Mouse (Mus musculus): ENCODE data around the gene Jak3.

Jak3 gene

GRCm38 (mm10) chr8:71676020-71676741 is at the start of gene Jak3:
TSS of gene Jak3 (plus strand) at chr8:71676296.
- peak; percentile 52 to 53 for DNase-seq

DNA sequence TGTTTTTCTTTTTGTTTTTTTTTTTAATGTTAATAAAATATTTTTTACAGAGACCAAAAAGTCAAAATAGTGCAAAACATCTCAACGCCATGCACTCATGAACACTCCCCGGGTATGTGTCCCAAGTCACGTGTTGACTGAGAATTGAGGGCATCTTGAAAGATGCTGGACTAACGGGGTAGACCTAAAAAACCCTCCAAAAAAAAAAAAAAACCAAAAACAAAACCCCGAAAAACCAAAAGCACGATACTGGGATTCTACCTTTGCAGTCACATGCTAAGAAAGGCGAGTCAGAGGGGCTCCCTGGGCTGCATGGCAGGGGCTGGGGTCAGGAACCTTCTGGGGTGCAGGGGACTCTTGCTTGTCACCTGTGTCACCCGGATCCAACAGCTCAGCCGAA is 49.3 kb upstream of the Jak3 start:
- no peak for DNase-seq

GRCm38 (mm10) chr8:71627265-71628099 is 48.6 kb upstream of the Jak3 start:
- peak in 1 of 2 experiments; percentile 52 for DNase-seq

- no peak for DNase-seq
Measured at GRCm38 (mm10) chr8:71628396-71629095, 47.5 kb upstream of the Jak3 start.

DNA sequence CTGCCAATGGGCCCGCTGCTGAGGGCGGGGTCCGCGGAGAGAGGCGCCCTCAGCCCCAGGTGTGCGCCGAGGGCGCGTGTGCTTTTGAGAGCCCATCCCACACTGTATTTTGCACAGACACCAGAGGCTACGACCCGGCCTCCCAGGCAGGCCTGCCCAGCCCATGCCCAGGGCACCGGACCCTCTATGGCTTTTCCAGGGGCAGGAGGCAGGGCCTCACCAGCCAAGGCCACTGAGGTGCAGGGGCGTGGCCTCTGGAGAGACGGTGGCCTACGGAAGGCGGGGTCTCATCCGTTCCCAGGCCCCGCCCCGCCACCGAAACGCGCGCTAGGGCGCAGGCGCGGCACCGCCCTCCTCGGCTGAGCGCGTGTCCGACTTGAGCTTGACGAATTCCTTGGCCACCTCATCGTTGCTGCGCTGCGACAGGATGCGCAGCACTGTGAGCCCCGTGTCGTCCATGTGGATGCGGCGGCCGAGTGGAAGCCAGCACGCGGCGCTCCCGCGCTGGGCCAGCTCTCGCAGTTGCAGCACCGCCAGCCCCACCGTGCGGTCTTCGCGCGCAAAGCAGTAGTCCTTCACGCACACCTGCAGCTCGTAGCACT is 46.9 kb upstream of the Jak3 start:
- peak; percentile 93 to 95 for DNase-seq

- peak; percentile 63 to 66 for DNase-seq
Measured at GRCm38 (mm10) chr8:71629781-71630212, 46.3 kb upstream of the Jak3 start.

DNA sequence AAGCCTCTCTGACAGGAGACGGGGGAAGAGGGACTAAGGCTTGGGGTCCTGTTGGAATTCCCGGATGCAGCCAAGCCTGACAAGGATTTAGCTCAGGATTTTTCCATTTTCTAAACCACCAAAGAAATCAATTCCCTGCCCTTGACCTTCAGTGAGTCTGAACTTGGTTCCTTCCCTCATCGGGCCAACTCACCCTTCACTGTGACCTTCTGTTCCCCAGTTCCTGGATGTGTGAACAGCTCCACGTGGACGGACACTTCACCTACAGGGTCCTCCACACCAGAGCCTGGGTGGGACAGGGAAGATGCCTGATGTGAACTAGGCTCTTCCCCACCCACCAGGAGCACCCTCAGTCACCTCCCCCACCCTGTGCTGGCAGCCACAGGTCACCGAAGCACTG is 45.3 kb upstream of the Jak3 start:
- DNase-seq, result no peak

GRCm38 (mm10) chr8:71631897-71632296 is 44.2 kb upstream of the Jak3 start:
- peak in 1 of 2 experiments; percentile 10 for DNase-seq

DNA sequence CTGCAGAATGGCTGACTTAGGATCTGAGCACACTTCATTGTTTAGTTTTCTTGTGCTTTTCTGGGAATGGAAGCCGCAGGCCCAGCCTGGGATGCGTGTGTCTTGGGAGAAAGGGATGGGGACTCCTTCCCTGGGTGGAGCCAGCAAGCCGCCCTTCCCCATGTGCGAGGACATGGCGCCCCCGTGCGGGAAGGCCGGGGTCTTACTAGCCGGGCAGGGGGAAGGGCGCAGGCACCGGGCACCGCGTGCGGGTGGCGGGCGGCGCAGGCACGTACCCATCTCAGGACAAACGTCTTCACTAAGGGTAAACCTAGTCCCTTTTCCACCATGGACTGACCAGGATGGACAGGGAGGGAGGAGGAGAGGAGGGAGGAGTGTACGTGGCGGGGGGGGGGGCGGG is 42.9 kb upstream of the Jak3 start:
- DNase-seq, result peak; percentile 53 to 60

- peak; percentile 71 to 77 for DNase-seq
Measured at GRCm38 (mm10) chr8:71633981-71634667, 42.0 kb upstream of the Jak3 start.

- no peak for DNase-seq
Measured at GRCm38 (mm10) chr8:71637149-71638095, 38.7 kb upstream of the Jak3 start.

DNA sequence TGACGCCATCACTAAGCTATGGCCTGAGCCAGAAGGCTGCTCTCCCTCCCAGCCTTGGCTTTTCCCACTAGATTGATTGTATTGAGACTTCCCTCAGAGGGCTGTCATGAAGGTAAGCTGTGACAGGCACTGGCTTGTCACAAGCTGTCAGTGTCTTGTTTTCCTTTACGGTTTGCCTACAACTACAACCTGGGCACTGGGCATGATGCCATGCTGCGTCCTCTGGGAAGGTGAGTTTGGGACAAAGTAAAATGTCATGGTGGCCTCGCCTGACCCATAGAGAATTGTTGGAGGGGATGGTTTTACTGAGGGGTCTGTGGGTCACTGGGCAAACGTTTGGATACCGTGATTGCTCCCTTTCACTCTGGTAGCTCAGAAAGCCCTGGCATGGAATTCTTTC is 37.8 kb upstream of the Jak3 start:
- no peak for DNase-seq

- no peak for DNase-seq
Measured at GRCm38 (mm10) chr8:71639318-71639717, 36.8 kb upstream of the Jak3 start.

DNA sequence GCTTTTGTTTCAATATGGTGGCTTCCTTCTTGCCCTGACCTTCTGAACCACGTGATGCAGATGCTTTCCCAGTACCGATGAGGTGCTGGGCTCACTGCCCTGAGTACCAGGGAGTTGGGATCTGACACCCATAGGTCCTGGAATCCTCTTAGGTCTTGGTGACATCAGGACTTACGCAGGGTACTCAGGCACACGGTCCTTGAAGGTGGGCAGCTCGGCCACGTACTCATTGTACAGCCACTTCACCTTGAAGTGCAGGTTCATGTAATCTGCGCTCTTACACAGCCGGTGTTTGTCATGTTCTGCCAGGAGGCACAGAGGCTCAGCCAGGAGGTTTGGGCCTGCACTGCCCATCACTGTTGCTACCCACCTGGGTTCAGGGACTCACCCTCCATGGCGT is 30.6 kb upstream of the Jak3 start:
- peak in 1 of 2 experiments; percentile 36 for DNase-seq

DNA sequence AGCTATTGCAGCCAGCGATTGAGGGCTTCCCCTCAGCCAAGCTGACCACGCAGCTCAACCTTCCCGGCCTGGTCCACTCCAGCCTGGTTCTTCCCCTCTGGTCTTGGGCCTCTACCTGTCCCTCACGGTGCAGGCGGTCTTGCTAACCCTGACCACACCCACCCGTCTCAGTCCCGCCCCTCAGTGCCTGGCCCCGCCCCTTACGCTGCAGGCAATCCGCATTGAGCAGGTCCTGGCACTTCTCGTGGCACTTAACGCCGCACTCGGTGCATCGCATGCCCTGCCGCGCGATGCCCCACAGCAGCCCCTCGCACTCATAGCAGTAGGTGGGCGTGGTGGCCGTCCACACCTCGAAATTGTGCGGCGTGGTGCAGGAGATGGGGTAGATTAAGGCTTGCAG is 21.5 kb upstream of the Jak3 start:
- no peak for DNase-seq

- no peak for DNase-seq
Measured at GRCm38 (mm10) chr8:71657816-71658215, 18.3 kb upstream of the Jak3 start.

DNA sequence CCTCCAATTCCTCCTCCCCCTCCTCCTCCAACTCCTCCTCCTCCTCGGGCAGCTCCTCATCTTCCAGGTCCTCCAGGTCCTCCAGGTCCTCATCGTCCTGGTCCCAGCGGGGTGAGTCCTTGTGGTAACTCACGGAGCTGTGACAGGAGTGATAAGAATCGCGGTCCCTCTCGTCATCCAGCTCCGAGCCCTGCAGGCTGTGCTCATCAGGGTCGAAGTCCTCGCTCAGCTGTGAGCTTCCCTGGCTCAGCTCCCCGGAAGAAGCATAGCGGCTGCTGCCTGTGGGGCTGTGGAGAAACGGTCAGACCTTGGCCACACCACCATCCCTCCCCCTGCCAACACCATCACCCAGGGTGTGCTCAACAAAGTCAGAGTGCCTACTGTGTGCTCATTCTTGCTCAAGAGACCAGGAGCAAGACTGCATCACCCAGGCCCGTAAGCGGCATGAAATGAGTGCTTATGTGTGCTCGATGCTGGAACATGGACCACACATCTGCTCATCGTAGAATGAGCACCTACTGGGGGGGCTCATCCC is 17.5 kb upstream of the Jak3 start:
- no peak for DNase-seq

- DNase-seq, result no peak
Measured at GRCm38 (mm10) chr8:71659751-71660150, 16.3 kb upstream of the Jak3 start.

- DNase-seq, result peak; percentile 78 to 80
Measured at GRCm38 (mm10) chr8:71660325-71661120, 15.6 kb upstream of the Jak3 start.

All from lung, adult 18-20 months (tissue).